Mouse (Mus musculus) skeletal muscle tissue, adult 2 months (tissue): ENCODE measurements around the gene Olfr747.
"Not testable (repeated sequence)": the region's sequence is repeated elsewhere in the genome, so short reads cannot be mapped to it uniquely, and the experiment has no call there.

ENCODE experiments used
- DNase-seq: peaks from one replicate; pipeline ENCODE4 v3.0.0-alpha.2; 2012; ENCODE audit warnings: low read depth, low spot score

Olfr747 gene

GRCm38 (mm10) chr14:50693106-50693505, at the start of gene Olfr747:
Gene Olfr747, minus strand, starts transcription at chr14:50693206.
- DNase-seq = no peak

DNA sequence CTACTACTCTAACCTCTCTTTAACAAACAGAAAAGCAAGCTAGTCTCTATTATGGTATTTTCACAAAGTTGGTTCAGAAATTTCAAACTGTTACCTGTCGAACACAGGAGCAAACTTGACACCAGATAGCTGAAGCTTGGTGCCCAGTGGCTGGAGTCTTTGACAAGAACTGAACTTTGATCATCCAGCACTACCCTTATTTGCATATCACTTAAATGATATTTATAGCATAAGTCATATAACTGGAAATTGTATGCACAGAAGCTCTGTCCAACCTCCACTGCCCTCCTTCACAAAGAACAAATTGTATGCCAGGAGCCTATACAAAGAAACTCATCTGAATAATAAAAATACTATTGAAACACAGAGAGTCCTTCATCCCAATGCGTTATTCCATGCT, 48.6 kb upstream of the Olfr747 start:
- no peak for DNase-seq

- DNase-seq = no peak
Observed at GRCm38 (mm10) chr14:50740334-50740733, 47.3 kb upstream of the Olfr747 start.

DNA sequence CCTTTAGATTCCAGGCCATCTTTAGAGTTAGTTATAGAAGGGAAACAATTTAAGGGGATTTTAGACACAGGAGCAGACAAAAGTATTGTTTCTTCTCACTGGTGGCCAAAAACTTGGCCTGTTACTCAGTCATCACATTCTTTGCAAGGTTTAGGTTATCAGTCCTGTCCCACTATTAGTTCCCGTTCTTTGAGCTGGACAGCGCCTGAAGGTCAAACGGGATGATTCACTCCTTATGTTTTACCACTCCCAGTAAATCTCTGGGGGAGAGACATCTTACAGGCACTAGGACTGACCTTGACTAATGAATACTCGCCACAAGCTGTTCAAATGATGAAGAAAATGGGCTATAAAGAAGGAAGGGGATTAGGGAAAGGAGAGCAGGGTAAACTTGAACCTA, 29.4 kb upstream of the Olfr747 start:
- not testable (repeated sequence) for DNase-seq

DNA sequence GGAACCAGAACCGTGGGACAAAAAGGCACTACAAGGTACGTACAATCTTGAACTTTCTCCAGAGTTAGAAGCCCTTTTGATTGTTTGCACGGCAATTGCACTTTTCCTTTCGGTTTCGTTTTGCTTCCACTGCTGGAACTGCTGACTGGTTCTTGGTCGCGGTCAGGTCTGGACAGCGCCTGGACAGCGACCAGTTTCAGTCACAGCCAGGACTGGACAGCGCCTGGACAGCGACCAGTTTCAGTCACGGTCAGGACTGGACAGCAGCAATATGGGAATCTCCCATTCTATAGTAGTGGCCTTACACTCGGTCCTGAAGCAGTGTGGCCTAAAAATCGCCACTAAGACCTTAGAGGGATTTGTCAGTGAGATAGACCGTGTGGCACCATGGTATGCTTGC, 26.9 kb upstream of the Olfr747 start:
- not testable (repeated sequence) for DNase-seq

GRCm38 (mm10) chr14:50707073-50707472, 14.1 kb upstream of the Olfr747 start, which contains the start of gene Olfr748:
Gene Olfr748, plus strand, starts transcription at chr14:50707373.
- DNase-seq = no peak

DNA sequence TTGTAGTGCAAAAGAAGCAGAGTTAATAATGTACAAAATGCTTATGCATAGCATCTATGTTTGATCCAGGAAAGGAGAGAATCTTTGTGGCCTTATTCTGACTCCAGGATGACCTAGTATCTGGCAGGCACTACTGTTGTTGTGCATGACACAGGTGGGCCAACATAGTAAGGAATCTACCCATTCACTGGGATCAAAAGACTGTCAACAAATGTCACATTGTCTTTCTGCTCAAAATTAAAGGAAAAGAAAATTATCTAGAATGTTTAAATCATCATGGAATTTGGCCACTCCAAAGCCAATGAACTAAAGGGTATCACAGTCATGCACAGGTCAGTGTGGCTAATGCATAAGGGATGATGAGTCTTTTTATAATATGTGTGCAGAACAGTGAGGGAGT, 46.2 kb downstream of the Olfr747 start, which contains the start of gene Olfr746:
Gene Olfr746, plus strand, starts transcription at position 301 of the 400 bp plus-strand sequence.
- DNase-seq = no peak

- DNase-seq = no peak
Observed at GRCm38 (mm10) chr14:50639088-50639487, 53.9 kb downstream of the Olfr747 start, which contains the start of gene Olfr745. Gene Olfr745, plus strand, starts transcription at chr14:50639388.
